Mouse (Mus musculus) hindlimb bud, embryonic 11.5 days (tissue): ENCODE measurements at regions not wholly inside any gene's neighbourhood (a gene's known extent, or its start where the extent isn't known, plus 50 kb on each side); places are given as distances from the start of the nearest gene placed in this dataset.

Experiments used
- DNase-seq: peaks from one replicate; pipeline ENCODE4 v3.0.0-alpha.2; 2012; ENCODE audit warnings: low read depth, low spot score; ENCODE audit errors: extremely low spot score

GRCm38 (mm10) chr1:24832246-24832645 is 153.8 kb downstream of the Lmbrd1 start:
- DNase-seq, result no peak

- no peak for DNase-seq
Observed at GRCm38 (mm10) chr1:24866877-24867276, 188.4 kb downstream of the Lmbrd1 start.

- DNase-seq, result no peak
Observed at GRCm38 (mm10) chr1:24869772-24870171, 191.3 kb downstream of the Lmbrd1 start.

- DNase-seq, result no peak
Observed at GRCm38 (mm10) chr1:24870685-24871417, 192.4 kb downstream of the Lmbrd1 start.

GRCm38 (mm10) chr1:24877014-24877413 is 198.6 kb downstream of the Lmbrd1 start:
- no peak for DNase-seq

- no peak for DNase-seq
Observed at GRCm38 (mm10) chr1:24883638-24884037, 205.2 kb downstream of the Lmbrd1 start.

GRCm38 (mm10) chr1:24901278-24901677 is 222.8 kb downstream of the Lmbrd1 start:
- peak; percentile 10 for DNase-seq

GRCm38 (mm10) chr1:24938303-24939263 is 260.2 kb downstream of the Lmbrd1 start:
- no peak for DNase-seq

- no peak for DNase-seq
Observed at GRCm38 (mm10) chr1:24942757-24943296, 264.4 kb downstream of the Lmbrd1 start.

GRCm38 (mm10) chr1:24943451-24943850 is 265.0 kb downstream of the Lmbrd1 start:
- no peak for DNase-seq

GRCm38 (mm10) chr1:24972681-24973080 is 294.3 kb downstream of the Lmbrd1 start:
- DNase-seq, result no peak

GRCm38 (mm10) chr1:25008456-25009169 is 330.2 kb downstream of the Lmbrd1 start:
- DNase-seq, result no peak

- no peak for DNase-seq
Observed at GRCm38 (mm10) chr1:25012754-25013153, 334.3 kb downstream of the Lmbrd1 start.
